Mouse (Mus musculus) liver, embryonic 12.5 days (tissue): ENCODE results near the gene Ank2. TPM values are rescaled to one million over a fixed set of nuclear protein-coding genes. Genes with fewer than 3 reads are reported as not detected.
A peak's percentile ranks its signal among the peaks of the same experiment; 100 is the strongest.
"Not testable (repeated sequence)": the region's sequence is repeated elsewhere in the genome, so short reads cannot be mapped to it uniquely, and the experiment has no call there.

Source experiments
- ATAC-seq: fragments of 200-750 bp; cut with Nextera tagmentation; 2 replicates; pipeline ENCODE4 v1.8.0; 2017; ENCODE audit warnings: moderate number of reproducible peaks, mild to moderate bottlenecking, moderate library complexity
- H3K27ac ChIP-seq: fragments of 300-500 bp; sonication (generic); 2 replicates; pipeline ENCODE4 v1.5.1; 2016; ENCODE audit warnings: mild to moderate bottlenecking
- H3K27me3 ChIP-seq: fragments of 300-500 bp; sonication (generic); replicated peaks from 2 replicates; pipeline ENCODE4 v1.6.1; 2016; ENCODE audit warnings: mild to moderate bottlenecking, moderate library complexity
- H3K36me3 ChIP-seq: fragments of 300-500 bp; sonication (generic); 2 replicates; pipeline ENCODE4 v1.6.1; 2016; ENCODE audit warnings: mild to moderate bottlenecking, moderate library complexity
- H3K4me1 ChIP-seq: fragments of 300-500 bp; sonication (generic); 2 replicates; pipeline ENCODE4 v1.6.1; 2016
- H3K4me2 ChIP-seq: fragments of 300-500 bp; sonication (generic); 2 replicates; pipeline ENCODE4 v1.6.1; 2016; ENCODE audit warnings: mild to moderate bottlenecking, moderate library complexity
- H3K4me3 ChIP-seq: fragments of 300-500 bp; sonication (generic); 2 replicates; pipeline ENCODE4 v1.5.1; 2016; ENCODE audit warnings: mild to moderate bottlenecking, moderate library complexity
- H3K9ac ChIP-seq: fragments of 300-500 bp; sonication (generic); 2 replicates; pipeline ENCODE4 v1.6.1; 2016; ENCODE audit warnings: mild to moderate bottlenecking, moderate library complexity
- H3K9me3 ChIP-seq: fragments of 300-500 bp; sonication (generic); replicated peaks from 2 replicates; pipeline ENCODE4 v1.6.1; 2016; ENCODE audit warnings: mild to moderate bottlenecking, moderate library complexity
- WGBS: fragments of 180-500 bp; shearing (Covaris S2); methylation state at CpG from one replicate; pipeline ENCODE4 v1.1.7; 2016; ENCODE audit not compliant: insufficient replicate concordance; 5-methylcytosine and 5-hydroxymethylcytosine counted together
- polyA plus RNA-seq: library from polyadenylated mRNA; unstranded; fragments of >200 nt; fragmentation: Nextera tagmentation; extraction: Ambion mirVana; gene quantifications from 2 replicates; pipeline ENCODE4 v1.2.1, GENCODE M21; 2016

The Ank2 gene
- polyA plus RNA-seq, 1 experiment from 2014 or later: 9.0 TPM

GRCm38 (mm10) chr3:127515251-127515650 is 16.1 kb upstream of the Ank2 start:
- Histone ChIP-seq H3K4me3 (no peak overlapping the region), H3K9ac (no peak overlapping the region), H3K36me3 (no peaks in the 10 kb centered on the region), H3K27ac (no peak overlapping the region), H3K9me3 (no peaks in the 10 kb centered on the region), H3K4me1 (no peaks in the 10 kb centered on the region), H3K4me2 (no peak overlapping the region), H3K27me3 (no peaks in the 10 kb centered on the region)
- no peak for ATAC-seq
- 89% methylated on average over 1 of the region's 1 CpGs for WGBS

DNA sequence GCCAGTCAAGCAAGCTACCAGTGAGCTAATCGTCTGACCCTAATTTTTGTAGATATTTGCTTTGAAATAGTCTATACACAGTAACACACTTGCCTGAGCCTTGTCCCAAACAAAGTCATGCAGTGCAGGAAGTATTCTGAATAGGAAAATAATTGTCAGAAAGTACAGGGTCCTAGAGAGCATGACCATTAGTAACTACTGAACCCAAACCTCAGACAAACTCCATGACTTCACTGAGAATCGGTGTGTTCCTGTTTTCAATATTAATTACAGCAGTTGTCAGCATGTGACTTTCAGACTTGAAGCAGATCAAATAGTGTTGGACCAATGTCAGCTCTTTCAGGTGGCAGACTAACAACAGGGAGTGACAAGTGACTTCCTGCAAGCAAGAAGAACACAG is 14.5 kb upstream of the Ank2 start:
- Histone ChIP-seq H3K9me3 (no peaks in the 10 kb centered on the region), H3K27me3 (no peaks in the 10 kb centered on the region), H3K36me3 (no peaks in the 10 kb centered on the region), H3K4me2 (no peak overlapping the region), H3K4me3 (no peak overlapping the region), H3K9ac (no peak overlapping the region), H3K4me1 (no peaks in the 10 kb centered on the region), H3K27ac (no peak overlapping the region)
- WGBS: 66% methylated on average over 2 of the region's 2 CpGs
- no peak for ATAC-seq

GRCm38 (mm10) chr3:127512794-127513335 is 13.7 kb upstream of the Ank2 start:
- H3K9me3 ChIP-seq: no peaks in the 10 kb centered on the region
- no peak overlapping the region for H3K4me2 ChIP-seq
- no peaks in the 10 kb centered on the region for H3K36me3 ChIP-seq
- no peak overlapping the region for H3K4me3 ChIP-seq
- no peak overlapping the region for H3K27ac ChIP-seq
- ATAC-seq: no peak
- WGBS: 60% methylated on average over 15 of the region's 15 CpGs
- peaks cover 7% of the 10 kb centered on the region; the same call in 1 of the 2 replicates for H3K4me1 ChIP-seq
- no peaks in the 10 kb centered on the region for H3K27me3 ChIP-seq
- H3K9ac ChIP-seq: no peak overlapping the region

DNA sequence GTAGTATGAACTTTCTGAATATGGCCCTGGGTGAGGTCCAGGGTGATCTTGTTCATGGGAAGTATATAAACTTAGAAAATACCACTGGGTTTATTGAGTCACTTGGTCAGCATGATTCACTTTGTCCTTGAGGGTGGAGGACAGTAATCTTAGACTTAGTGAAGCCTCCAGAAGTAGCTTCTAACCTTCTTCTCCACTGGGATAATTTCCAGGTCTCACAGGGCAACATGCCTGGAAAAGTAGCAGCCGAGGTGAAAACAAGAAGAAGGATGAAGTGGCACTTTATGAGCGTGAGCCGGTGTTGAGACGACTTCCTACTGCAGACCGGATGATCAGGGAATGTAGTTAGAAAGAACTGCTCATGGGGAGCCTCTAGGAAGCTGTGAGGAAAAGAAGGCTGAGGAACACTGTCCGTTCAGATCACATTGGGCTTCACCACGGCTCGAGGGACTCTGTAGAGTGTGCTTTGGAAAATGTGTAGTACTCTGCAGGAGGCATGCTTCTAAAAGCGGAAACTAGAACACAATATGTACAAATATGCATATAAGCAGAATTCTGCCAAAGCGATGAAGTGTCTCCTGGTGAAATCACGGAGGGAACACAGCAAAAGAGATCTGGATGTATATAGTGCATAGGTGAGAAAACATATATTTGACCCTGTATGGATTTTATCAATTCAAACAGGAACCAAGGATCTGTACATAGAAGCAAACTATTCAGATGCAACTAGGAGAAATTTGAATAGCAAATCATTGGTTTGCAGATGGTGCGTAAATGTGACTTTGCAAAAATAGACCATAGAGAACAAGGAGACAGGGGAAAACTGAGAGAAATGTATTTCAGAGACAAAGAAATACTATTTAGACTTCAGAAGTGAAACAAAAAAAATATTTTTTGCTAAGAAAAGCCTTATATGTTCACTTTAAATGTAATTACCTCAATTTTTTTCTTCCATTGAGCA is 12.9 kb upstream of the Ank2 start:
- Histone ChIP-seq H3K4me2 (no peak overlapping the region), H3K27me3 (no peaks in the 10 kb centered on the region), H3K27ac (no peak overlapping the region), H3K4me1 (peaks cover 8% of the 10 kb centered on the region; the same call in 1 of the 2 replicates), H3K9ac (no peak overlapping the region), H3K36me3 (no peaks in the 10 kb centered on the region), H3K4me3 (no peak overlapping the region), H3K9me3 (no peaks in the 10 kb centered on the region)
- WGBS: 69% methylated on average over 12 of the region's 12 CpGs
- ATAC-seq: no peak

- WGBS: 62% methylated on average over 15 of the region's 15 CpGs
- peak; percentile 52 for ATAC-seq
- Histone ChIP-seq H3K36me3 (no peaks in the 10 kb centered on the region), H3K9me3 (no peaks in the 10 kb centered on the region), H3K4me3 (no peak overlapping the region), H3K9ac (no peak overlapping the region), H3K27ac (no peak overlapping the region), H3K4me2 (no peak overlapping the region), H3K4me1 (peaks cover 8% of the 10 kb centered on the region; the same call in 1 of the 2 replicates), H3K27me3 (no peaks in the 10 kb centered on the region)
Measured at GRCm38 (mm10) chr3:127507878-127508783, 9.0 kb upstream of the Ank2 start.

GRCm38 (mm10) chr3:127498197-127498741 is 881 bp downstream of the Ank2 start:
- 3% methylated on average over 23 of the region's 23 CpGs for WGBS
- peak; percentile 73 for ATAC-seq
- H3K27ac ChIP-seq: no peak overlapping the region

GRCm38 (mm10) chr3:127492663-127493062 is 6.5 kb downstream of the Ank2 start:
- no peak overlapping the region for H3K4me2 ChIP-seq
- no peaks in the 10 kb centered on the region for H3K9me3 ChIP-seq
- H3K27me3 ChIP-seq: peaks cover 3% of the 10 kb centered on the region
- no peaks in the 10 kb centered on the region for H3K36me3 ChIP-seq
- 72% methylated on average over 3 of the region's 3 CpGs for WGBS
- no peak overlapping the region for H3K27ac ChIP-seq
- no peak for ATAC-seq
- no peak overlapping the region for H3K4me3 ChIP-seq
- no peak overlapping the region for H3K9ac ChIP-seq
- H3K4me1 ChIP-seq: no peaks in the 10 kb centered on the region

More at GRCm38 (mm10) chr3:127498197-127498741, 881 bp downstream of the Ank2 start:
- Histone ChIP-seq H3K4me1 (peaks cover 13% of the 10 kb centered on the region), H3K4me2 (peak overlapping the region; percentile 96), H3K4me3 (peak overlapping the region; percentile 63), H3K36me3 (no peaks in the 10 kb centered on the region), H3K9me3 (no peaks in the 10 kb centered on the region), H3K27me3 (peaks cover 48% of the 10 kb centered on the region), H3K9ac (peak overlapping the region; percentile 65)

- no peak for ATAC-seq
- Histone ChIP-seq H3K4me2 (no peak overlapping the region), H3K27ac (no peak overlapping the region), H3K9me3 (no peaks in the 10 kb centered on the region), H3K27me3 (no peaks in the 10 kb centered on the region), H3K36me3 (no peaks in the 10 kb centered on the region), H3K9ac (no peak overlapping the region), H3K4me1 (no peaks in the 10 kb centered on the region), H3K4me3 (no peak overlapping the region)
- WGBS: 81% methylated on average over 7 of the region's 7 CpGs
Measured at GRCm38 (mm10) chr3:127487302-127487701, 11.8 kb downstream of the Ank2 start.

GRCm38 (mm10) chr3:127485174-127485573 is 14.0 kb downstream of the Ank2 start:
- Histone ChIP-seq H3K9me3 (no peaks in the 10 kb centered on the region), H3K9ac (no peak overlapping the region), H3K36me3 (no peaks in the 10 kb centered on the region), H3K4me2 (no peak overlapping the region), H3K27ac (no peak overlapping the region), H3K4me1 (peaks cover 4% of the 10 kb centered on the region), H3K4me3 (no peak overlapping the region), H3K27me3 (no peaks in the 10 kb centered on the region)
- 78% methylated on average over 10 of the region's 10 CpGs for whole genome bisulfite sequencing
- no peak for ATAC-seq

GRCm38 (mm10) chr3:127481658-127482057 is 17.5 kb downstream of the Ank2 start:
- Histone ChIP-seq H3K4me3 (no peak overlapping the region), H3K36me3 (no peaks in the 10 kb centered on the region), H3K27ac (no peak overlapping the region), H3K4me1 (peaks cover 6% of the 10 kb centered on the region), H3K9me3 (no peaks in the 10 kb centered on the region), H3K27me3 (no peaks in the 10 kb centered on the region), H3K4me2 (no peak overlapping the region), H3K9ac (no peak overlapping the region)
- ATAC-seq: no peak
- WGBS: 72% methylated on average over 6 of the region's 6 CpGs

DNA sequence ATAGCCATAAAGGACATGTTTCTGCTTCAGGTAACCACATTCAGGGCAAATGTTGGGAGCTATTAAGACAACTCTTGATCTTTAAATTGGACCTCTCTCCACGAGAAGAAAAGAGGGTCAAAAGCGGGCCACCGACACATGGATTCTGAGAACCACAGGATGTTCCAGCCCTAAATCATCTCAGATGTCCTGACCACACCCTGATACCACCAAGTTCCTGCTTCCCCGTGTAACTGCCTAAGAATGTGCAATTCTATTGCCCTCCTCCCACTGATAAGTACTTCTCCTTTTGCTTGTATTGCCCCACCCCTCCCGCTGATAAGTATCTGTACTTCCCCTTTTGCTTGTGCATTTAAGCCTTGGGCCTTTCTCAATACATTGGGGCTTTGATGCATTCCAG is 18.8 kb downstream of the Ank2 start:
- not testable (repeated sequence) for H3K9me3 ChIP-seq, ATAC-seq, H3K4me1 ChIP-seq, H3K27ac ChIP-seq, H3K4me2 ChIP-seq, H3K27me3 ChIP-seq, H3K4me3 ChIP-seq, H3K36me3 ChIP-seq, H3K9ac ChIP-seq
- WGBS: 33% methylated on average over 5 of the region's 5 CpGs
